Mouse (Mus musculus) adrenal gland, postnatal 10 days (tissue): ENCODE measurements around the gene Barx2. TPM values are rescaled to one million over a fixed set of nuclear protein-coding genes. Genes with fewer than 3 reads are reported as not detected.
"Not testable (repeated sequence)": the region's sequence is repeated elsewhere in the genome, so short reads cannot be mapped to it uniquely, and the experiment has no call there.

ENCODE experiments used
- DNase-seq: peaks from one replicate; pipeline ENCODE4 v3.0.0; 2021; ENCODE audit warnings: mixed read lengths
- long read RNA-seq, 2 experiments: library from polyadenylated mRNA; stranded (forward); transcript quantifications; one replicate each; pipeline ENCODE4 v2.0.0; 2021
- total RNA-seq, 2 experiments: library from RNA; stranded (reverse); gene quantifications; 2 replicates each; pipeline ENCODE4 v1.2.3; 2021

Gene Barx2
- total RNA-seq: 1 to 10 TPM in 1 of 2 experiments, under 1 TPM in 1; 0.12 to 2.4 TPM
- long read RNA-seq, experiment 1: 0 reads
- long read RNA-seq, experiment 2: 0 reads

GRCm38 (mm10) chr9:31912921-31913738 is at the start of gene Barx2:
Barx2 (minus strand) TSS chr9:31913462.
- peak; percentile 71 for DNase-seq

GRCm38 (mm10) chr9:31962265-31962664 is 49.0 kb upstream of the Barx2 start:
- DNase-seq: peak; percentile 41

GRCm38 (mm10) chr9:31960488-31960887 is 47.2 kb upstream of the Barx2 start:
- no peak for DNase-seq

- DNase-seq: no peak
Observed at GRCm38 (mm10) chr9:31958120-31958519, 44.9 kb upstream of the Barx2 start.

GRCm38 (mm10) chr9:31950506-31950905 is 37.2 kb upstream of the Barx2 start:
- DNase-seq: no peak

GRCm38 (mm10) chr9:31949031-31949430 is 35.8 kb upstream of the Barx2 start:
- no peak for DNase-seq

- DNase-seq: no peak
Observed at GRCm38 (mm10) chr9:31947051-31947450, 33.8 kb upstream of the Barx2 start.

- DNase-seq: no peak
Observed at GRCm38 (mm10) chr9:31942334-31942733, 29.1 kb upstream of the Barx2 start.

GRCm38 (mm10) chr9:31936486-31936885 is 23.2 kb upstream of the Barx2 start:
- DNase-seq: not testable (repeated sequence)

- peak; percentile 35 for DNase-seq
Observed at GRCm38 (mm10) chr9:31931691-31932090, 18.4 kb upstream of the Barx2 start.

- DNase-seq: no peak
Observed at GRCm38 (mm10) chr9:31931255-31931654, 18.0 kb upstream of the Barx2 start.

- no peak for DNase-seq
Observed at GRCm38 (mm10) chr9:31926766-31927165, 13.5 kb upstream of the Barx2 start.

GRCm38 (mm10) chr9:31925830-31926624 is 12.8 kb upstream of the Barx2 start:
- peak; percentile 91 for DNase-seq

- no peak for DNase-seq
Observed at GRCm38 (mm10) chr9:31923529-31923928, 10.3 kb upstream of the Barx2 start.

- no peak for DNase-seq
Observed at GRCm38 (mm10) chr9:31919802-31920201, 6.5 kb upstream of the Barx2 start.

GRCm38 (mm10) chr9:31916421-31916820 is 3.2 kb upstream of the Barx2 start:
- DNase-seq: no peak

- peak; percentile 20 for DNase-seq
Observed at GRCm38 (mm10) chr9:31914871-31915270, 1.6 kb upstream of the Barx2 start.

- DNase-seq: peak; percentile 7
Observed at GRCm38 (mm10) chr9:31913739-31914591, 703 bp upstream of the Barx2 start.

GRCm38 (mm10) chr9:31912553-31912920 is 725 bp downstream of the Barx2 start:
- no peak for DNase-seq

- no peak for DNase-seq
Observed at GRCm38 (mm10) chr9:31910221-31910620, 3.0 kb downstream of the Barx2 start.

- no peak for DNase-seq
Observed at GRCm38 (mm10) chr9:31901781-31902180, 11.5 kb downstream of the Barx2 start.

GRCm38 (mm10) chr9:31894775-31895320 is 18.4 kb downstream of the Barx2 start:
- no peak for DNase-seq
